Mouse (Mus musculus) ES-E14 (cell line): ENCODE measurements around the gene Npas3. TPM values are rescaled to one million over a fixed set of nuclear protein-coding genes. Genes with fewer than 3 reads are reported as not detected.

Experiments used
- DNase-seq: peaks from one replicate; pipeline ENCODE4 v3.0.0-alpha.2; 2013; ENCODE audit warnings: low read depth, low spot score
- H3K27ac ChIP-seq: 2 replicates; pipeline ENCODE4 v1.5.1; 2012; ENCODE audit warnings: low read depth, mild to moderate bottlenecking, low read length, moderate library complexity, mixed read lengths; ENCODE audit not compliant: poor library complexity, insufficient read depth, severe bottlenecking
- H3K36me3 ChIP-seq: 2 replicates; pipeline ENCODE4 v1.6.1; 2012; ENCODE audit warnings: mild to moderate bottlenecking, low read length, moderate library complexity, mixed read lengths; ENCODE audit not compliant: control insufficient read depth, poor library complexity, insufficient read depth, severe bottlenecking
- H3K4me1 ChIP-seq, 2 experiments: fragments of 150-350 bp in 1 of 2; sonication (generic) in 1 of 2; 2 replicates each; pipeline ENCODE4 v1.6.1; 2012; ENCODE audit warnings: low read length in 2 of 2, mild to moderate bottlenecking in 1 of 2, mixed read lengths in 1 of 2; ENCODE audit not compliant: control insufficient read depth in 2 of 2, insufficient read depth in 2 of 2, poor library complexity in 1 of 2
- H3K4me3 ChIP-seq, 2 experiments: fragments of 150-350 bp in 1 of 2; sonication (generic) in 1 of 2; 2 replicates each; pipeline ENCODE4 v1.5.1; 2012; ENCODE audit warnings: low read length in 2 of 2, low read depth in 1 of 2, mild to moderate bottlenecking in 1 of 2, mixed read lengths in 1 of 2; ENCODE audit not compliant: insufficient read depth in 1 of 2, poor library complexity in 1 of 2, severe bottlenecking in 1 of 2
- H3K9ac ChIP-seq: 2 replicates; pipeline ENCODE4 v1.6.1; 2012; ENCODE audit warnings: low read depth, mild to moderate bottlenecking, low read length, mixed read lengths; ENCODE audit not compliant: poor library complexity, insufficient read depth, severe bottlenecking
- H3K9me3 ChIP-seq: fragments of 150-350 bp; sonication (generic); 2 replicates; pipeline ENCODE4 v1.6.1; 2012; ENCODE audit warnings: low read depth, mild to moderate bottlenecking, low read length; ENCODE audit not compliant: control insufficient read depth, insufficient read depth
- CHD2 ChIP-seq: IDR thresholded peaks from 2 replicates; pipeline ENCODE4 v1.6.1; 2014; ENCODE audit warnings: mild to moderate bottlenecking, low read depth, low read length, inconsistent platforms
- HCFC1 ChIP-seq: IDR thresholded peaks from 2 replicates; pipeline ENCODE4 v1.6.1; 2012; ENCODE audit warnings: low read length, inconsistent platforms, borderline replicate concordance; ENCODE audit not compliant: insufficient read depth
- MAFK ChIP-seq: IDR thresholded peaks from 2 replicates; pipeline ENCODE4 v1.6.1; 2014; ENCODE audit warnings: mild to moderate bottlenecking, low read depth, low read length, inconsistent platforms; ENCODE audit not compliant: insufficient read depth
- ZC3H11A ChIP-seq: IDR thresholded peaks from 2 replicates; pipeline ENCODE4 v1.6.1; 2012; ENCODE audit warnings: low read depth, mild to moderate bottlenecking, inconsistent platforms, low read length, borderline replicate concordance
- ZNF384 ChIP-seq: IDR thresholded peaks from 2 replicates; pipeline ENCODE4 v1.6.1; 2012; ENCODE audit warnings: low read depth, low read length, inconsistent platforms
- in situ Hi-C, 2 experiments: fragments of 600-800 bp; cut with MboI; formaldehyde crosslinking; loops; one replicate each; pipeline ENCODE4 v1.15.1; 2025; ENCODE audit warnings: low sequenced_read_pairs in 2 of 2, inconsistent platforms in 1 of 2; ENCODE audit not compliant: unreplicated experiment in 2 of 2
- total RNA-seq: library from RNA; depleted of rRNA; stranded (reverse); fragments of 300-350 nt; gene quantifications from 2 replicates; pipeline ENCODE4 v1.2.3, GENCODE M21; 2012

Npas3 gene
- total RNA-seq, 1 experiment, result 1.2 TPM

- H3K36me3 ChIP-seq, result no peaks in the 10 kb centered on the region
- TF ChIP-seq CHD2 (no peak), HCFC1 (no peak), ZC3H11A (no peak), MAFK (no peak), ZNF384 (no peak)
- peaks cover 0 to 4% of the 10 kb centered on the region in 2 experiments; a peak in 2 of 4 replicates for H3K4me1 ChIP-seq
- H3K27ac ChIP-seq, result no peak overlapping the region
- no peak overlapping the region for H3K4me3 ChIP-seq
- no peak for DNase-seq
- H3K9me3 ChIP-seq, result no peaks in the 10 kb centered on the region
- no peak overlapping the region for H3K9ac ChIP-seq
- in situ Hi-C loops, result no loop called here
Observed at GRCm38 (mm10) chr12:54093729-54094128, 845.3 kb downstream of the Npas3 start.

DNA sequence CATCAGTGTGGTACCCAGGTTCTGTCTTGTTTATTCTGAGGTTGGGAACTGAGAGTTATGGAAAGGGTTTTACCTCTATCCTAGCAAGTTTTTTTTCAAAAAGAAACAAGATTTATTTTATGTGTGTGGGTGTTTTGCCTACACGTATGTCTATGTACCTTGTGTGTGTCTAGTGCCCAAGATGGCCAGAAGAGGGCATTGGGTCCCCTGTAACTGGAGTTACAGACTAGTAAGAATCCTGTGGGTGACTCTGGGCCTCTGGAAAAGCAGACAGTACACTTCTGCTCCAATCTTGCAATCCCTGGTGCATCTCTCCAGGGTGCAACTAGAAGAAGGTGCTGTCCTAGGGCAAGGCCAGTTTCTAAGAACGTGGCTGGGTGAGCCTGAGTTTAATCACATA is 848.0 kb downstream of the Npas3 start:
- Histone ChIP-seq H3K27ac (no peak overlapping the region), H3K4me3 (no peak overlapping the region), H3K9me3 (no peaks in the 10 kb centered on the region), H3K9ac (no peak overlapping the region), H3K36me3 (no peaks in the 10 kb centered on the region; the same call in 1 of the 2 replicates), H3K4me1 (peaks cover 0 to 8% of the 10 kb centered on the region in 2 experiments; a peak in 2 of 4 replicates)
- in situ Hi-C loops, result no loop called here
- no peak for DNase-seq
- TF ChIP-seq HCFC1, result no peak
- TF ChIP-seq ZC3H11A, result no peak
- TF ChIP-seq ZNF384, result no peak
- no peak for TF ChIP-seq CHD2
- no peak for TF ChIP-seq MAFK

DNA sequence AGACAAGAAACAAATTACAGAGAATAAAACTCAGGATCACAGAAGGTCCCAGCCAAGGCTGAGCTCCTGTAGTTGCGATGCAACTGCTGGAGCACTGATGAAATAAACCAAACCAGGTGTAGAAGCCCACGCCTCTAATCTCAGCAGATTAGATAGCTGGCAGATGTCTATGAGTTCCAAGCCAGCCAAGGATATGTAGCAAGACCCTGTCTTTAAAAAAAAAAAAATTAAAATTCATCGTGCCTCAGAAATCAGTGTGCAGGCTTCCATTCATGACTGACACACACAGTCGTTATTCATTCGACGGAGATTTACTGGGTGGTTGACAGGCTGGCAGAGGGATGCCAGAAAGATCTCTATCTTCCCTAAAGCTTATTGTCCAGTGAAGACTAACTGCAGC is 849.7 kb downstream of the Npas3 start:
- Histone ChIP-seq H3K9ac (no peak overlapping the region), H3K9me3 (no peaks in the 10 kb centered on the region), H3K27ac (no peak overlapping the region), H3K4me1 (peaks cover 7 to 12% of the 10 kb centered on the region in 2 experiments), H3K36me3 (no peaks in the 10 kb centered on the region; the same call in 1 of the 2 replicates), H3K4me3 (no peak overlapping the region)
- in situ Hi-C loops, result no loop called here
- DNase-seq, result no peak
- TF ChIP-seq ZNF384, result no peak
- no peak for TF ChIP-seq ZC3H11A
- no peak for TF ChIP-seq HCFC1

GRCm38 (mm10) chr12:54098785-54099184 is 850.3 kb downstream of the Npas3 start:
- H3K36me3 ChIP-seq, result no peaks in the 10 kb centered on the region; the same call in 1 of the 2 replicates
- peak; percentile 60; the same call in 1 of the 2 replicates for TF ChIP-seq ZC3H11A
- no peak for TF ChIP-seq ZNF384
- peak; percentile 63 for DNase-seq
- H3K9me3 ChIP-seq, result no peaks in the 10 kb centered on the region
- H3K9ac ChIP-seq, result no peak overlapping the region
- no peak overlapping the region for H3K27ac ChIP-seq
- in situ Hi-C loops, result no loop called here
- H3K4me1 ChIP-seq, result peaks cover 7 to 16% of the 10 kb centered on the region in 2 experiments
- no peak overlapping the region for H3K4me3 ChIP-seq

DNA sequence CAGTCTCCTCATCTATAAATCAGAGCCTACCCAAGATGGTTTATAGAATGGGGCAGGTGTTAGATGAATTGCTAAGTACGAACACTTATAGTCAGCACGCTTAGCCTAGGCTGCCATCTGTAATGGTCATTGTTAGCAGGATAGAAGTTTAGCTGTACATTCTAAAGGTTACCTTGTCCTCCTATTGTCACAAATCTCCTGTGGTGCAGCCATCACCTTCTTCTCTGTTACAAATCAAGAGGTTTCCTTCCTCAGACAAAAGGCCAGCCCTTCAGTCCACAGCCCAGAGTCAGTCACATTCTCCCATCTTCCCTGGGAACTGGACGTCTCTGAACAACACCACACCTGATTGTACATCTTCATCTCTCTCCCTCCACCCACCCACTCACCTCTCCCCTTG is 851.0 kb downstream of the Npas3 start:
- Histone ChIP-seq H3K27ac (no peak overlapping the region), H3K36me3 (no peaks in the 10 kb centered on the region; the same call in 1 of the 2 replicates), H3K4me1 (peaks cover 7 to 17% of the 10 kb centered on the region in 2 experiments), H3K9me3 (no peaks in the 10 kb centered on the region), H3K9ac (no peak overlapping the region), H3K4me3 (no peak overlapping the region)
- DNase-seq, result no peak
- TF ChIP-seq ZNF384 (no peak), HCFC1 (no peak)
- in situ Hi-C loops, result no loop called here
